Mouse (Mus musculus): ENCODE measurements at regions not wholly inside any gene's neighbourhood (a gene's known extent, or its start where the extent isn't known, plus 50 kb on each side); places are given as distances from the start of the nearest gene placed in this dataset.

DNA sequence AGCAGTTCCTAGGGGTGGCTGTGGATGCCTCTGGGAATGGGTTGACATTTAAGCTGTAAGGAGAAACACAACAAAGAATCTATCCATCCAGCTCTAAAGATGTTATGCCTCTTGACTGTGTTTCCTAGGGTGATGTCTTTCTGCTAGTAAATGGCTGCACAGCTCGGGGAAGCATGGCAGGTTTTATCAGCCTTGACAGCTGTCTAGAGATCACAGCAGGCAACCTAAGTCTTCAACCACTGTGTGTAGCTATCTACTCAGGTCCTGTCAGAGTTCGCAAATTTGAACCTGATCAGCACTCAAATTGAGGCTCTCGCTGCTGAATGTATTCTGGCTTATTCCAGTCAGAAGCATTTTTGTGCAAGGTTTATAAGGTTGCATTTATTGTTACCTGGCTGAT is 486.9 kb upstream of the Flrt2 start:
- TF ChIP-seq POLR2A (IDR thresholded peaks at IDR 0.05; ENCODE audit: borderline replicate concordance, insufficient read depth, low read length) (no peak), CTCF (IDR thresholded peaks at IDR 0.05; ENCODE audit: borderline replicate concordance, insufficient read depth, low read depth, low read length) (no peak)
